Mouse (Mus musculus) intestine, embryonic 14.5 days (tissue): ENCODE results near the gene Tle4. TPM values are rescaled to one million over a fixed set of nuclear protein-coding genes. Genes with fewer than 3 reads are reported as not detected.

Experiments used
- ATAC-seq: fragments of 200-750 bp; cut with Nextera tagmentation; replicated peaks from 2 replicates; pipeline ENCODE4 v1.8.0; 2017; ENCODE audit warnings: low read depth, moderate number of reproducible peaks, moderate TSS enrichment, moderate library complexity; ENCODE audit not compliant: low FRiP score, low TSS enrichment
- DNase-seq: peaks from one replicate; pipeline ENCODE4 v3.0.0-alpha.2; 2018; ENCODE audit warnings: low spot score
- H3K27ac ChIP-seq: fragments of 300-500 bp; sonication (generic); 2 replicates; pipeline ENCODE4 v1.5.1; 2014; ENCODE audit warnings: low read depth, mild to moderate bottlenecking, control low read depth
- H3K27me3 ChIP-seq: fragments of 300-500 bp; sonication (generic); replicated peaks from 2 replicates; pipeline ENCODE4 v1.6.1; 2014; ENCODE audit warnings: low read length, control low read depth; ENCODE audit not compliant: control insufficient read depth, insufficient read depth
- H3K36me3 ChIP-seq: fragments of 300-500 bp; sonication (generic); 2 replicates; pipeline ENCODE4 v1.6.1; 2014; ENCODE audit warnings: low read length, control low read depth; ENCODE audit not compliant: control insufficient read depth, insufficient read depth
- H3K4me1 ChIP-seq: fragments of 300-500 bp; sonication (generic); replicated peaks from 2 replicates; pipeline ENCODE4 v1.6.1; 2014; ENCODE audit warnings: low read length, control low read depth, mixed read lengths; ENCODE audit not compliant: control insufficient read depth, insufficient read depth
- H3K4me2 ChIP-seq: fragments of 300-500 bp; sonication (generic); 2 replicates; pipeline ENCODE4 v1.6.1; 2014; ENCODE audit warnings: low read length
- H3K4me3 ChIP-seq: fragments of 300-500 bp; sonication (generic); 2 replicates; pipeline ENCODE4 v1.5.1; 2014; ENCODE audit warnings: low read depth, low read length, control low read depth, mixed read lengths
- H3K9ac ChIP-seq: fragments of 300-500 bp; sonication (generic); 2 replicates; pipeline ENCODE4 v1.6.1; 2014; ENCODE audit warnings: mild to moderate bottlenecking, low read length
- H3K9me3 ChIP-seq: fragments of 300-500 bp; sonication (generic); 2 replicates; pipeline ENCODE4 v1.6.1; 2016; ENCODE audit warnings: low read length, control low read depth; ENCODE audit not compliant: control insufficient read depth
- WGBS: fragments of 180-500 bp; shearing (Covaris S2); extraction: QIAGEN DNeasy Blood & Tissue Kit; methylation state at CpG from one replicate; pipeline ENCODE4 v1.1.7; 2014; 5-methylcytosine and 5-hydroxymethylcytosine counted together
- polyA plus RNA-seq: library from polyadenylated mRNA; unstranded; fragments of >200 nt; fragmentation: Nextera tagmentation; extraction: Ambion mirVana; gene quantifications from 2 replicates; pipeline ENCODE4 v1.2.1, GENCODE M21; 2014

Tle4 gene
- polyA plus RNA-seq, 1 experiment from 2014 or later: 15.5 TPM

DNA sequence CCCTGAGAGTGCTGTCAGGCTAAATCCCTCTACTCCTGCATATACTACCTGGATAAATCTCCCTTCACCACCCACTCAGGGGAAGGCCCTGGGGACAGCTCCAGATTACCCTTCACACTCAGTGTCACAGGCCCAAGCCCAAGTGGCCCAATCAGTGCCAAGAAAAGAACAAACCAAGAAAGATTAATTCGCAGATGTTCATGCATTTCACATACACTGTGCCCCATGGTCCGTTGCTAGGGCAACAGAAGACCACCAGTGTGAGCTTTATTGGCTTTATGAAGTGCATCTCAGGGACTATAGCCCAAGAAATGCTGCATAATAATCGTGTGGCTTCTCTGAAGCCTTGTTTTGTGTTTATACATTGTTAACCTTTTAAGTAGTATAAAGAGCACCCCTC lies 92.5 kb downstream of the Tle4 start:
- Histone ChIP-seq H3K9ac (no peak overlapping the region), H3K4me2 (no peak overlapping the region), H3K27ac (no peak overlapping the region), H3K9me3 (no peaks in the 10 kb centered on the region), H3K36me3 (no peaks in the 10 kb centered on the region), H3K4me1 (no peaks in the 10 kb centered on the region), H3K4me3 (no peak overlapping the region), H3K27me3 (no peaks in the 10 kb centered on the region)
- DNase-seq (no peak), ATAC-seq (no peak)
- WGBS: 85% methylated on average over 3 of the region's 3 CpGs

DNA sequence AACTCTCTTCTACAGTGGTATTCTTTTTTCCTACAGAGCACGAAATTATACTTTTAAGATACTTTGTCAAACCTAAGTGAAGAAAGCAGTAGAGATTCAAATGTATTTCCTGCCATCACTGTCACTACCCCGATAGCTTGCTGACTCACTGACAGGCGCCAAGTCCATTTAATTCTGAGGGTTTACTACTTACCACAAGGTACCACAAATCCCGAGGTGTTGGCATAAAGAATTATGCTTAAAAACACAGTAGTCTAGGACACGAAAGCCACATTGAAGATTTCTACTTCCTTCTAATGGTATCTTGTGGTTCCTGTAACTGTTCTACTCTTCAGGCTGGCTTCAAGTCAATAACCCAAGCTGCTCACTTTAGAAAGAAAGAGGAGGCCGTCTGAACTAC lies 94.0 kb downstream of the Tle4 start:
- no peak overlapping the region for H3K4me3 ChIP-seq
- no peak overlapping the region for H3K27ac ChIP-seq
- H3K9ac ChIP-seq: no peak overlapping the region
- DNase-seq (no peak), ATAC-seq (no peak)
- H3K4me2 ChIP-seq: no peak overlapping the region
- WGBS: 84% methylated on average over 6 of the region's 6 CpGs
- no peaks in the 10 kb centered on the region for H3K4me1 ChIP-seq
- no peaks in the 10 kb centered on the region for H3K27me3 ChIP-seq
- H3K9me3 ChIP-seq: no peaks in the 10 kb centered on the region
- H3K36me3 ChIP-seq: no peaks in the 10 kb centered on the region

DNA sequence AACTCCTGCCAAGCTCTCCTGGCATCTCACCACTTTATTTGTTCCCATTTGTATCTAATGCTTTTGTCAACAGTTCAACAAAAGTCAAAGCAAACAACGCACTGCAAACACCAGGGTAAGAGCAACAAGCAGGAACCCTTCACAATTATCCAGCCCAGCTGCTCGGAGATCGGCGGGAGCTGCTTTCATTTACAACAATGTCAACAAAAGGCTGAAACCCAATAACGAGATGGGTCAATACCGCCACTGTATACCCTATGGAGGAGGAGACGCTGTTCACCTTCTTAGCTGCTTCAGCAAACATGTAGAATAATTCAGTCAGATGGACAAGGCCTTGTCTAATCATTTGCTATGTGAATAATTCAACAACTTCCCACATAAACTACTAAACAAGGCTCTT lies 95.6 kb downstream of the Tle4 start:
- Histone ChIP-seq H3K36me3 (no peaks in the 10 kb centered on the region), H3K9ac (no peak overlapping the region), H3K27me3 (no peaks in the 10 kb centered on the region), H3K9me3 (no peaks in the 10 kb centered on the region), H3K4me1 (no peaks in the 10 kb centered on the region), H3K27ac (no peak overlapping the region), H3K4me3 (no peak overlapping the region), H3K4me2 (no peak overlapping the region)
- WGBS: 53% methylated on average over 7 of the region's 7 CpGs
- DNase-seq (no peak), ATAC-seq (no peak)

DNA sequence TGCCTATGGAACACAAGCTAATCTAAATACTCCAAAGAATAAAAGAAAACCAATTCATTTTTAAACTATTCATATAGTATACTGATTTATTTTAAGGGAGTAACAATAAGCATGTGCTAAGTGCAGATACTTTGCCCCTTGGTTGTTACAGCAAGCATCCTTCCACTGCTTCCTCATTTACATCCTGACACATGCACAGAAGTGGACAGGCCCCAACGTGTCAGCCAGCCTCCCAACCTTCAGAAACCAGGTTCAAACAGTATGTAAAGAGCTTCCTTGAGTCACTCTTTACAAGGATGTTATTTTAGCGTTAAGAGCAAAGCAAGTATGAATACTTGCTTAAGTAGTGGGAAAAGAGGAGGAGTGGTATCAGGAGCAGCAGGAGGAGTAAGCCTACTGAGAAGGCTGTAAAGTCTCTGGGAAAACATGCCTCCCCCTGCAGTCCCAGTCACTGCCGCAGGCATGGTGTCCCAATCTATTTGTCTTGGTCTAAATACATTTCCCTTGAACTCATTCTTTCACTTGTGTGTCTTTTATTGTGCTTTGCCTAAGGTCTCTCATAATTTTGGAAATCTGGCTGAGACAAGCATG lies 97.9 kb downstream of the Tle4 start:
- DNase-seq (no peak), ATAC-seq (no peak)
- 34% methylated on average over 3 of the region's 3 CpGs for WGBS
- H3K4me3 ChIP-seq: no peak overlapping the region
- no peaks in the 10 kb centered on the region for H3K9me3 ChIP-seq
- H3K27ac ChIP-seq: no peak overlapping the region
- no peak overlapping the region for H3K9ac ChIP-seq
- H3K4me2 ChIP-seq: no peak overlapping the region
- H3K27me3 ChIP-seq: no peaks in the 10 kb centered on the region
- no peaks in the 10 kb centered on the region for H3K36me3 ChIP-seq
- no peaks in the 10 kb centered on the region for H3K4me1 ChIP-seq

DNA sequence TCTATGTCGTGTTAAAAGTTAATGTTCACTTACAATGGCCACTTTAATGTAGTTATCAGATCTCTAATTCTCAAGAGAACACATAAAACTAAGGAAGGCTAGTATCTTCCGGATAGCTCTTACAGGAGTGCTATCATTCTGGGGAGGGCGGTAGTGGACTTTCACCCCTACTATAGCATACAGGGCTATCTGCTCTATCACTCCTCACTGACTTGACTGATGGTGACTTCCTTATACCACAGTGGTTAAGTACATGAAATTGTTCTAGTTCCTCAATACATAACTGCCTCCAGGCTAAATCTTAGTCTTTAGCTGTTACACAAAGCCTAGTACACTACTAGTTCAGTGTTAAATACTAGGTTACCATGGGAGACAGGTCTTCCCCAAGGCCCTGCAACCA lies 104.8 kb downstream of the Tle4 start:
- no peaks in the 10 kb centered on the region for H3K4me1 ChIP-seq
- H3K27ac ChIP-seq: no peak overlapping the region
- no peak overlapping the region for H3K4me2 ChIP-seq
- 0 out of 2 replicates have a peak, but pooled peaks cover 4% of the 10 kb centered on the region for H3K36me3 ChIP-seq
- no peaks in the 10 kb centered on the region for H3K9me3 ChIP-seq
- no peaks in the 10 kb centered on the region for H3K27me3 ChIP-seq
- H3K9ac ChIP-seq: no peak overlapping the region
- 78% methylated on average over 3 of the region's 3 CpGs for WGBS
- ATAC-seq: 0 out of 2 replicates have a peak, but pooled peaks have one; percentile 64
- H3K4me3 ChIP-seq: no peak overlapping the region
- no peak for DNase-seq

DNA sequence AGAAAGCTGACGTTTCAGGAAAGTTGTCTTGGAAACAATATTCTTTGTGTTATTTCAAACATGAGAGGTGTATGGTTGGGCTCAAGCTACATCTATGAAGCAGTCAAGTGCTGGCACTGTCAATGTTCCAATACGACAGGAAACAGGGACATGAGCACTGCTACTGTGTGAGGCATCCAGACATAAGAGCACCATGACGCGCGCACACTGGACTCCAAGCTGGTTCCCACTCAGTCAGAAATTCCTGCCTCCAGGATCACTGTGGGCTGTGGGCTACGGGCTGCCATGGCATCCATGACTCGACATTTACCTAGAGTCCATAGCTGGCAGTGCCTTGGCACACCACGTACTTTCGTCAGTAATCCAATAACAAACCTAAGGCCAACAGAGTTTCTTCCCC lies 110.7 kb downstream of the Tle4 start:
- Histone ChIP-seq H3K4me3 (no peak overlapping the region), H3K4me1 (no peaks in the 10 kb centered on the region), H3K36me3 (no peaks in the 10 kb centered on the region), H3K9me3 (no peaks in the 10 kb centered on the region), H3K27ac (no peak overlapping the region), H3K27me3 (no peaks in the 10 kb centered on the region), H3K9ac (no peak overlapping the region), H3K4me2 (no peak overlapping the region)
- ATAC-seq: no peak
- WGBS: 84% methylated on average over 9 of the region's 9 CpGs
- DNase-seq: no peak

DNA sequence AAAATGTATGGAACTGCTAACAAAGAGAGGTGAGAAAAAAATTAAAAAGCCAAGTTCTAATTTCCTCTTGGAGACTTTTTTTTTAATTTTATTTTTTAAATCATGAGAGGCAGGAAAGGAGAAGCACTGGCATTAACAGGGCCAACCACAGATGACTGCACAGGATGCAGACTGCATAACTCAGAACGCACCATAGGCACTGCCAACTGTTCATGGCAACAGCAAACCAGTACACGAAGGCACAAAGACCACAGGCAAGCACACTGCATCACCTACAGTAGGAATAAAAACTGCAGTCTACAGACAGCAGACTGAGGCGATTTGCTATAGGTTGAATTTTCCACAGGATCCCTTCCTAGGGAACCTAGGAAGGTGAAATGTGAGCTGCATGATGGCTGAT lies 112.7 kb downstream of the Tle4 start:
- no peak overlapping the region for H3K4me3 ChIP-seq
- no peak overlapping the region for H3K4me2 ChIP-seq
- no peaks in the 10 kb centered on the region for H3K27me3 ChIP-seq
- DNase-seq: no peak
- no peaks in the 10 kb centered on the region for H3K36me3 ChIP-seq
- peaks cover 6% of the 10 kb centered on the region for H3K4me1 ChIP-seq
- H3K9ac ChIP-seq: no peak overlapping the region
- 77% methylated on average over 3 of the region's 3 CpGs for WGBS
- ATAC-seq: no peak
- no peaks in the 10 kb centered on the region for H3K9me3 ChIP-seq
- no peak overlapping the region for H3K27ac ChIP-seq

DNA sequence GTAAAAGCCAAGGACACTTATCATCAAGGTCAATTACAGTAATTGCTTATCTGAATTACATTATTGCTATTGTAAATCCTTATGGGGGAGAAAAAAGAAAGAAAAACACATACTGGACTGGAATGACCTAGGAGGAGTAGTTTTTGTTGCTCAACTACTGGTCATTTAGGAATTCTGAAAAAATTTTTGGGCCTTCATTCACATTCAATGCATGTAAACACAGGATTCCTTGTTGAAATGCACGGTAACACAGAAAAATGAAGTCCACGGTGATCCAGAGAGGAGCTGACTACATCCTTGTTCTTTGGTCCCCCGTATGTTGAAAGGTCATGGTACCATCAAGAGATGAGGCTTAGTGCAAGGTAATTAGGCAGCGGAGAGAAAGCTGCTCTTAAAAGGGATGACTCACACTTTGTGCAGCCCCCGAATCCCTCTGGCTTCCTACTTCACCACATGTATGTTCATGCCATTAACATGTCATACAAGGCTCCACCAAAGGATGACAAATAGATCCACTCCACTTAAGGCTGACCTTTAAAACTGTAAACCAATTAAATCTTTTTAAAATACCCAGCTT lies 115.2 kb downstream of the Tle4 start:
- peaks cover 6% of the 10 kb centered on the region for H3K4me1 ChIP-seq
- no peaks in the 10 kb centered on the region for H3K27me3 ChIP-seq
- no peaks in the 10 kb centered on the region for H3K9me3 ChIP-seq
- WGBS: 66% methylated on average over 5 of the region's 5 CpGs
- no peak overlapping the region for H3K4me2 ChIP-seq
- no peak overlapping the region for H3K27ac ChIP-seq
- DNase-seq: no peak
- ATAC-seq: no peak
- no peak overlapping the region for H3K4me3 ChIP-seq
- no peak overlapping the region for H3K9ac ChIP-seq
- no peaks in the 10 kb centered on the region for H3K36me3 ChIP-seq
